Mouse (Mus musculus) megakaryocyte, embryonic 14.5 days (primary cell): ENCODE measurements around the gene Rps23. TPM values are rescaled to one million over a fixed set of nuclear protein-coding genes. Genes with fewer than 3 reads are reported as not detected.
A peak's percentile ranks its signal among the peaks of the same experiment; 100 is the strongest.

Experiments
- H3K27me3 ChIP-seq: replicated peaks from 2 replicates; pipeline ENCODE3; 2012; ENCODE audit warnings: inconsistent platforms
- H3K36me3 ChIP-seq: replicated peaks from 2 replicates; pipeline ENCODE3; 2012; ENCODE audit warnings: low read length, inconsistent platforms, mixed read lengths
- H3K4me1 ChIP-seq: 2 replicates; pipeline ENCODE4 v1.6.1; 2012; ENCODE audit warnings: inconsistent platforms
- H3K4me3 ChIP-seq: replicated peaks from 2 replicates; pipeline ENCODE3; 2012; ENCODE audit warnings: moderate library complexity, mild to moderate bottlenecking, inconsistent platforms
- H3K9me3 ChIP-seq: 2 replicates; pipeline ENCODE4 v1.6.1; 2012; ENCODE audit warnings: inconsistent platforms
- FLI1 ChIP-seq: IDR thresholded peaks from 2 replicates; pipeline ENCODE4 v1.6.1; 2012; ENCODE audit warnings: low read length, inconsistent platforms, mixed read lengths
- GATA1 ChIP-seq: IDR thresholded peaks from 3 replicates; pipeline ENCODE4 v1.6.1; 2012; ENCODE audit warnings: mixed read lengths, low read length, inconsistent platforms, borderline replicate concordance
- polyA plus RNA-seq: library from polyadenylated mRNA; stranded (reverse); fragments of >175 nt; gene quantifications from 2 replicates; pipeline ENCODE4 v1.2.3, GENCODE M21; 2012; ENCODE audit warnings: low replicate concordance; ENCODE audit not compliant: insufficient read depth

Gene Rps23
- polyA plus RNA-seq, 1 experiment: 3,083 TPM

DNA sequence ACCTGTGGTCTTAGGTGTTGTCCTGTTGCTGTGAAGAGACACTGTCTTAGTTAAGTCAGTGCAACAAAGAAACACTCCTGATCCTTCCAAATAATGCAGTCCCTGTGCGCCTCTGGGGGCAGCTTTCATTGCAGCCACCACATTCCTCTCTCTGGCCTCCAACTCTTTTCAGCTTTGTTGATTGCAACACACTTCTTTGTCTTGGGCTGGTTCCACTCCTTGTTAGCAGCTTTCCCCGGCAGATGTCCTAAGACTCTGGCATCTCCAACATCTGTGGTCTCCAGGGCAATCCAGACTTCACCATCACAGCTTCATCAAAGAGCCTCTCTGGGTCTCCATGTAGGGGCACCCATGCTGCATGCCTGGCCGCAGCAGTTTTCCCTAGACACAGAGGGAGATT lies 10.5 kb downstream of the Rps23 start:
- peaks cover 8% of the 10 kb centered on the region; the same call in 1 of the 2 replicates for H3K4me1 ChIP-seq
- TF ChIP-seq FLI1 (no peak), GATA1 (no peak)
- no peaks in the 10 kb centered on the region for H3K27me3 ChIP-seq
- H3K9me3 ChIP-seq: no peaks in the 10 kb centered on the region
- no peak overlapping the region for H3K4me3 ChIP-seq
- H3K36me3 ChIP-seq: peaks cover 3% of the 10 kb centered on the region

DNA sequence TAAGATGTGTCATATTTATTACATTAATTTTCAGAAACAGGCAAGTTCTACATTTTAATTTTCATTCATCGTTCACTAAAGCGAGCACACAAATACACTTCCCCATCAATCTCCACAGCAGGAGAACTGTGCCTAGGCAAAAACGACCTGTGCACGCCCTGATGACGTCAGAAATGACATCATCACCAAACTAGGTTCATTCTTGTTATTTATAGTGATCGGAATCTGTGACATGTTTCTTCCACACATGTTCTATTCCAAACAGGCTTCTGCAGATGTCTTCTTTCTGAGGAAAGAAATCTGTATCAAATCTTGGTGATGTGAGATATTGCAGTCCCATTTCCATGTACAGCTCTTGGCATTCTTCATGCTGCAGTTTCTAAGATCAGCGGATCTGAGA lies 13.1 kb downstream of the Rps23 start:
- Histone ChIP-seq H3K27me3 (no peaks in the 10 kb centered on the region), H3K4me3 (no peak overlapping the region), H3K4me1 (no peaks in the 10 kb centered on the region), H3K36me3 (no peaks in the 10 kb centered on the region), H3K9me3 (no peaks in the 10 kb centered on the region)
- TF ChIP-seq GATA1: no peak
- no peak for TF ChIP-seq FLI1

DNA sequence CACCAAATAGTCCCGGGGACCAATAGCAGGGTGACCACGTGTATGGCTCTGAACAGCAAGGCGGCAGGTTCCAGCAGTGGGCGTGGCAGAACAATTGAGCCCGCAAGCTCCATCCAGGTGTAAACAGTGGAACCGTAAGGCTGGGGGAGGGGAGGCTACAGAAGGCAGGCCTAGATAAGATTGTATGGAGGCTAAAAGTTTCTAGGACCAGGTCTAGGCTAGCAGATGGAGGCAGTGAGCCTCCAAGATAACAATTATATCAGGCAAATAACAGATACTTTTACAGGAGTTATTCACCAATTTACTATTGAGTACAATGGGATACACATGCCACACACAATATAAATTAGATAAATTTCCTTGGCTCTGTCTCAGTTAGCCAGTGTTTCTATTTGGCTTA lies 16.4 kb downstream of the Rps23 start:
- Histone ChIP-seq H3K4me1 (no peaks in the 10 kb centered on the region), H3K4me3 (no peak overlapping the region), H3K27me3 (no peaks in the 10 kb centered on the region), H3K9me3 (no peaks in the 10 kb centered on the region), H3K36me3 (no peaks in the 10 kb centered on the region)
- TF ChIP-seq FLI1 (no peak), GATA1 (no peak)

DNA sequence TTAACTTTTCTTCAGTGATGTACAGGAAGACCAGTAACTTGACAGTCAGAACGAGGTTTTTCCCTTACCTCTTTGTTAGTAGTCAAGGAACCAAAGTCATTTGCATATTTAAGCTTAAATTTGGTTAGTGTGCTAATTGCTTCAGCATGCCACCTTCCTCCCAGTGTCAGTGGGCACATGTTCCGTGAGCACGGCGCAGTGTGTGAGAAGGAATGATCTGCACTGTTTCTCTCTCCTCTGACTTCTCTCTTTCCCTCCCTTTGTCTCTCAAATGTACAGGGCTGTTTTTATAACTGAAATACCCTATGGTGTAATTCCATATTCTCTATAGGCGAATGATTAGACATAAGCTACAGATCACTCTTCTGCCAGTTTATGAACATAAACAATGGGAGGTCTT lies 16.8 kb downstream of the Rps23 start:
- no peaks in the 10 kb centered on the region for H3K9me3 ChIP-seq
- TF ChIP-seq FLI1: no peak
- no peak for TF ChIP-seq GATA1
- H3K4me3 ChIP-seq: no peak overlapping the region
- H3K36me3 ChIP-seq: no peaks in the 10 kb centered on the region
- no peaks in the 10 kb centered on the region for H3K4me1 ChIP-seq
- H3K27me3 ChIP-seq: no peaks in the 10 kb centered on the region

DNA sequence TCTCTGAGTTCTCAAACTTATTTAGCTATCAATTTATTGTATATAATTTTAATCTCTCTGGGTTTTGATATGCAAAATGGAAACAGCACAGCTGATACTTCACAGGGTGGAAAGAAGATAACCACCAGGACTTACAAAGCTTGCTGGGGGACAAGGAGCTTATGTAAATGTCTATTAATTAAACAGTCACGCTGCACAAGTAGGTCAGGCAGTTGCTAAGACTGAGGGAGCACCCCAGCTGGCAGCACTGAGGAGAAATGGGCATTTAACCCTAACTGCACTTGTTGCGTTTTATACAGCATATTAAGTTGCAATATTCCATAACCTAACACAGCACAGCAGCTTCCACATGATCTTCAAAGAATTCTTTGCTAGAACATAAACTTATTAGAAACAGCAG lies 36.1 kb downstream of the Rps23 start:
- TF ChIP-seq FLI1 (no peak), GATA1 (no peak)
- no peaks in the 10 kb centered on the region for H3K9me3 ChIP-seq
- H3K36me3 ChIP-seq: no peaks in the 10 kb centered on the region
- H3K4me1 ChIP-seq: no peaks in the 10 kb centered on the region
- H3K4me3 ChIP-seq: no peak overlapping the region
- H3K27me3 ChIP-seq: no peaks in the 10 kb centered on the region

GRCm38 (mm10) chr13:90960591-90960990 lies 37.8 kb downstream of the Rps23 start:
- Histone ChIP-seq H3K36me3 (no peaks in the 10 kb centered on the region), H3K9me3 (no peaks in the 10 kb centered on the region), H3K4me3 (no peak overlapping the region), H3K27me3 (no peaks in the 10 kb centered on the region), H3K4me1 (no peaks in the 10 kb centered on the region)
- TF ChIP-seq FLI1 (no peak), GATA1 (no peak)

DNA sequence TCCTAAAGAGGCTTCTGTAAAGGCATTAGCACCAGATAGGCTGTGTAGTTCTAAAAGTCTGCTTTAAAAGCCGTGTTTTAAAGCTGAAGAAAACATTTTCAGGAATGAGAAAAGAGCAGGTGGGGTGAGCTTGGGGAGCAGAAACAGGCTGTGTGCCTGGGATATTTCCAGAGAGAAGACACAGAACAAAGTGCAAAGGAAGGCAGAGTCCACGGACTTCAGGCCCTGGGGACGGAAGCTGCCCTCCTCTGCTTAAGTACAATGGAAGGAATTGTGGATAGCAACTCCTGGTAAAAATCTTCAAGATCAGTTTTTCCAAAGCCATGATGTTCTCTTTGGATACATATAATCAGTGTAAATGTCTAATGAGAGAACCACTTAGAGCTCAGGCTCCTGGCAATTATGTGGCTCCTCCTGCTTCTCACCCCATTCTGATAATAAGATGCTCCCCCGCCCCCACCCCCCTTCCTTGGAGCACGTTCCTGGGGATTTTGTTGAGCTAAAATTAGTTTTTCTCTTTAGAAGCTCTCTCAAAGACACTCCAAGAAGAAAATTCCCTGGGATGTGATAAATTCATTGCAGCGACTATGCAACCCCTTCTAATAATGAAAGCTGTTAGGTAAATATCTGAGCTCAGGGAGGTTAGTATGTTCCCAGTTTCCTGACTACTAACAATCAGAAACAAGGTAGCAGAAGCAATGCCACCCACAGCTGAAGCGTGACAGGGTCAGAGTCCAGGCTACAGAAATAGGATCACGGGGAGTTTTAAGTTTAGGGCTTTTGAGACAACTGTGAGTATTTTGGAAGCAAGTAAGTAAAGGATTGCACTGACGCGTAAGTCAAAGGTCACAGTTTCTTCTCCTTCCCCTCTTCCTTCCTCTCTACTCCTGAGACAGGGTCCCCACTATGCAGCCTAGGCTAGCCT lies 40.3 kb downstream of the Rps23 start:
- peaks cover 3% of the 10 kb centered on the region; the same call in 1 of the 2 replicates for H3K4me1 ChIP-seq
- H3K36me3 ChIP-seq: no peaks in the 10 kb centered on the region
- no peaks in the 10 kb centered on the region for H3K27me3 ChIP-seq
- H3K9me3 ChIP-seq: no peaks in the 10 kb centered on the region
- H3K4me3 ChIP-seq: no peak overlapping the region
- TF ChIP-seq FLI1: no peak

- Histone ChIP-seq H3K36me3 (no peaks in the 10 kb centered on the region), H3K9me3 (no peaks in the 10 kb centered on the region), H3K4me3 (no peak overlapping the region), H3K27me3 (no peaks in the 10 kb centered on the region), H3K4me1 (peaks cover 3% of the 10 kb centered on the region; the same call in 1 of the 2 replicates)
- TF ChIP-seq FLI1: no peak
- TF ChIP-seq GATA1: no peak
Measured at GRCm38 (mm10) chr13:90964511-90964910, 41.8 kb downstream of the Rps23 start.

DNA sequence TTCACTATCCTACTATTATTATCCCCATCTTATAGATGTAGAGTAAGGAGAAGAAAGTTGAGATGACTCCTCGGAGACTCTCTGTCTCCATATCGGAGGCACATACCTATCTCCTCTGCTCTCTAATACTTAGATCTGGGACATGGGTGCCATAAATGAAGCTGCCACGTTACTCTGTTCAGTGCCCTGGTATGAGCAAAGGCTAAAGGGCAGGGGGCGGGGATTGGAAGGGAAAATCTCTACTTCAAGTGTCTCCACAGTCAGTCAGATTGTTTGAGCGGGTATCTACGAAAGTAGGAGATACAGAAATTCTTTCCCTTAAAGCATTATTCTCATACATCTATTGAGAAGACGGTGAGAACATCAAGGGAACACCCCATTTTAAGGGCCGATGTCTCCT lies 43.2 kb downstream of the Rps23 start:
- no peaks in the 10 kb centered on the region for H3K27me3 ChIP-seq
- no peak overlapping the region for H3K4me3 ChIP-seq
- H3K36me3 ChIP-seq: no peaks in the 10 kb centered on the region
- H3K9me3 ChIP-seq: no peaks in the 10 kb centered on the region
- H3K4me1 ChIP-seq: peaks cover 3% of the 10 kb centered on the region; the same call in 1 of the 2 replicates
- TF ChIP-seq FLI1 (no peak), GATA1 (no peak)

DNA sequence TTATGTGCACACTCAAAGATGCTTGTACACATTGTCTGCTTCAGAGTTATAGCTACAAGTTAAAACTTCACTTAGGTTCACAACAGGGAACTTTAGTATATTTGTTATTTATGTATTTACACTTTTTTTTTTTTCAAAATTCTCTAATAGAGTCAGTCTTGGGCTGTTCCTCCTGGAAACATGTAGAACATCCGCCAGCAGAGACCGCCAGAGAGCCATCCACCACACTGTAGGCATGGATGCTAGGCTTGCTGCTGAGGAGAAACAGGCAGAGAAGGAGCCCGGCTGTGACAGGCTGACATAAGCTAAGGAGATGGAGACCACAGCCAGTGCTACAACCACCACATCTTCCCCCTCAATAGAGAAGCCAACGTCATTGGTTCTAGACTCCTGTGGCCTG lies 44.7 kb downstream of the Rps23 start:
- TF ChIP-seq GATA1: no peak
- no peak for TF ChIP-seq FLI1
- no peaks in the 10 kb centered on the region for H3K9me3 ChIP-seq
- peak overlapping the region; percentile 19 for H3K4me3 ChIP-seq
- H3K36me3 ChIP-seq: no peaks in the 10 kb centered on the region
- H3K4me1 ChIP-seq: peaks cover 3% of the 10 kb centered on the region; the same call in 1 of the 2 replicates
- no peaks in the 10 kb centered on the region for H3K27me3 ChIP-seq

GRCm38 (mm10) chr13:90968940-90969339 lies 46.2 kb downstream of the Rps23 start:
- no peak for TF ChIP-seq GATA1
- no peak for TF ChIP-seq FLI1

More at GRCm38 (mm10) chr13:90968940-90969339, 46.2 kb downstream of the Rps23 start:
- Histone ChIP-seq H3K4me1 (peaks cover 3% of the 10 kb centered on the region; the same call in 1 of the 2 replicates), H3K36me3 (no peaks in the 10 kb centered on the region), H3K27me3 (no peaks in the 10 kb centered on the region), H3K4me3 (no peak overlapping the region), H3K9me3 (no peaks in the 10 kb centered on the region)
